Mouse (Mus musculus): ENCODE data around the gene Tmigd3.

The Tmigd3 gene

DNA sequence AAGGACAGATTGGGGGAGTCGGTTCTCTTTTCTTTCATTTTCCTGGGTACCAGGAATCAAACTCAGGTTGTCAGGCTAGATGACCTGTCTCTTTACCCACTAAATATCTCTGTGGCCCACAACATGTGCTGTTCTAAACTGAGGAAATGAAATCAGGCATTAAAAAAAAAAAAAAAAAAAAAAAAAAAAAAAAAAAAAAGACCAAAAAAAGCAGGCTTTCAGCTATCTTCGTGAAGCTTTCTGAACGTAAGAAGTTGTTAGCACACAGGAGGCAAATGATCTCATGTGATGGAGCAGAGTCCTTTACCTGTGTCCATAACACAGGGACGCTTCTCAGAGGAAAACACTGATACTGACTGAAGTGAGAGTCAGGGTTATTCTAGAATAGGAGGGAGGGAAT is 65.4 kb downstream of the Tmigd3 start:
- DNase-seq = no peak

DNA sequence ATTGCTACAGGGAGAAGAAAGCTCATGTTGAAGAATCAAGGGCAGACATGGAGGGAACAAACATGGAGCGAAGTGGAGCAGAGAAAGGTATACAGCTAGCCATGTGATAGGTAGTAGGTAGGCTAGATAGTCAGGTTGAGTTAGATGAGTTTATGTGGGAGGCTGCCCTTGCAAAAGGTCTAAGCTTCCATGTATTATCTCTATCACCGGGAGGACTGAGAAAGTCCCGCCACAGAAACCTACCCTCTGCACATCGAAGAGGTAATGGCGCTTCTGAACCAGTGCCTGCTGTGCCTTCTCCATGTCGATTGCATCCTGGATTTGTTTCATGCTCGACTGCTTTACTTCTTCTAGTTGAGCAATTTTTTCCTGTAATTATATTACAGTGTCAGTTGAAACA is 80.6 kb downstream of the Tmigd3 start:
- no peak for DNase-seq

DNA sequence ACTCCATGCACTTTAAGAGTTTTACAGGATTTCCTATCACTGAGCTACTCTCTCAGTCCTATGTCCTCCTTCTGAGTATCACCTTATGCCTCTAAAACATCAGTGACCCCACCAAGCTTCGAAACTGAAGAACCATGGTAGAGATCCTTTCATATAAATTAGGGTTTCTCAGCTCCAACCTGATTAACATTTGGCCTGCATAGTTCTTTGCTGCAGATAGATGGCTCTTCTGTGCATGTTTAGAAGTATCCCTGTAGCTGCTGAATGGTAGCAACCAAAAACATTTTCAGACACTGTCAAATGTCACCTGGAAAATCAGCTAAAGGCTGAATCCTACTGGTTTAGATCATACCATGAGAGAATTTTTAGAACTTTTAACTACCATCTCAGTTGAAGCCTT is 86.5 kb downstream of the Tmigd3 start:
- no peak for DNase-seq

DNA sequence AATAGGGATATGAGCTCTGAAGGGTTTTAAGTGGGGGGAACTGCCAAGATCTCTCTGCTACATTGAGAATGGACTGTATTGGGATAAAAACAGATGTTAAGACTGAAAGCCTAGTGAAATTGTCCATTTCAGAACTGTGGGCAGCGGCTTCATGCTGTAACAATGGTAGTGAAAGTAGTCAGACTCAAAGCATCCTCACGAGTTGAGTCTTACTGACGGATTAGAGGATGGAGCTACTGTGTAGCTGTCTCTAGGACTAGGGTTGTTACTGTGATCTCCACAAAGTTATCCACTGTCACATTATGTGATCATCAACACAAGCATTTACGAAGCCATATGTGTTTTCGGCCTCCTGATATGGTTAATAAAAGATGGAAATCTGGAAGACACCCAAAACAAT is 87.5 kb downstream of the Tmigd3 start:
- no peak for DNase-seq

DNA sequence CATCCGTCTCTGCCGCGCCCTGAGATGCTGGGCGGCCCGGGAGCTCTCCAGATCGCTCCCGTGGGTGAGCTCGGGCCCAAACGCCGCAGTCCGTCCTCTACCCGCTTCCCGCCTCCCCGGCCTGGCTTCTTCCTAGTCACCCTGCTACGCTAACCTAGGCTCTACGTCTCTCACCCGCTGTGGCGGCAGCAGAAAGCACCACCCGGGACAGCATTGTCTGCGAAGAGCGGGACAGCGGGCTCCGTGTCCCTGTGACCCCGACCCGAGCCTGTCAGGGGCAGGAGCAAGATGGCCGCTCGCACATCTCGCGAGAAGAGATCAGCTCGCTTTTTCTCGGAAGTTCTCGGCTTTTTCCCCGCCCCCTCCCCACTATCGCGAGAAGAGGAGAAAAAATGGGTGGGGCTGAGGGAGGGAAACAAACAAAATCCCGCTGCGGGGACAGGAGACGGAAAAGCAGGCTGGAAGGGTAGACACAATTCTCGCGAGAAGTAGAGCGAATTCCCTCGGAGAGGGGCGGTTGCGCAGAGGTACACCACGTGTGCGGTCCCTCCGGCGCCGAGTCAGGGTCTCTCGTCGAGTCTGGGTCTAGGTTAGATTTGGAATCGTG is 88.4 kb downstream of the Tmigd3 start, which contains the start of gene Wdr77:
Wdr77 (plus strand) TSS at position 396 of the 607 bp plus-strand sequence.
- DNase-seq = peak; percentile 97

DNA sequence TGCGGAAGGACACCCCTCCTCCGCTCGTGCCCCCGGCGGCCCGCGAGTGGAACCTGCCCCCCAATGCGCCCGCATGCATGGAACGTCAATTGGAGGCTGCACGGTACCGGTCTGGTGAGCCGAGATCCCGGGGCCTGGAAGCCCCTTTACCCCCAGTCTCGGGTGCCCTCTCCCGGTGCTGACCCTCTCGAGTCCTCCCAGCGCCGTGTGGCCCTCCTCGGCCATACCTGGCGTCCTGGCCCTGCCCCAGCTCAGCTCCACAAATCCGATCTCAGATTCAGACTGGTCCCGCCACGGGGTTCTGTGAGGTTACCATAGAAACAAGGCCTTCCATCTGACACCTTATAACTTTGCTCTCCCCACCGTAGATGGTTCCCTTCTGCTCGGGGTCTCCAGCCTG is 88.9 kb downstream of the Tmigd3 start:
- no peak for DNase-seq

DNA sequence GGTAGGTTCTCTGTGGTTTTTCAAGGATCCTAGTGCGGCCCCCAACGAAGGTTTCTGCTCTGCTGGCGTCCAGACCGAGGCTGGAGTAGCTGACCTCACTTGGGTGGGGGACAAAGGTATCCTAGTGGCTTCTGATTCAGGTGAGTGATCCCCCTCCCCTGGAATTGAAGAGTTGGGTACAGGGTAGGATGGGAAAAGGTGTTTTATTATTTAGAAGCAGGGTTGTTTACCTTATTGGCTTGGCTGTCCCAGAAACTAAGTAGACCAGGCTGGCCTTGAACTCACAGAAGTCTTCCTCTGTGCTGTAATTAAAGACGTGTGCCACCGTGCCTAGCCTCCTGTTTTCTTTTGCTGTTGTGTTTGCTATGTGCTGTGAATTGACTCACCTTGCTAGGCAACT is 89.3 kb downstream of the Tmigd3 start, which contains the start of gene Atp5f1:
Atp5f1 (minus strand) TSS at position 101 of the 400 bp plus-strand sequence.
- DNase-seq = no peak

DNA sequence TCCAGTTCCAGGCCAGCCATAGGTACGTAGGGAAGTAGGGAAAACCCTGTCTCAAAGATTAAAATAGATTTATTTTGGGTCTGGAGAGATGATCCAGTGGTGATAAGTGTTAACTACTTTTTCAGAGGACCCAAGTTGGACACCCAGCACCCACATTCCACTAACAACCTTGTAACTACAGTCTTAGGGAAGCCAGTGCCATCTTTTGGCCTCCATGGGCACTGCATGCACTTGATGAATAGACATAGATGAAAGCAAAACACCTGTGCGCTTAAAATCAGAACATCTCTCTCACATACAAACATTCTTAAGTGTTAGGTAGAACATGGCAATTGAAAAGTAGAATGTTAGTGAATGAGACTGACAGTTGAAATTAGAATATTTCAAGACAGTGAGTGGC is 90.0 kb downstream of the Tmigd3 start:
- peak; percentile 35 for DNase-seq

DNA sequence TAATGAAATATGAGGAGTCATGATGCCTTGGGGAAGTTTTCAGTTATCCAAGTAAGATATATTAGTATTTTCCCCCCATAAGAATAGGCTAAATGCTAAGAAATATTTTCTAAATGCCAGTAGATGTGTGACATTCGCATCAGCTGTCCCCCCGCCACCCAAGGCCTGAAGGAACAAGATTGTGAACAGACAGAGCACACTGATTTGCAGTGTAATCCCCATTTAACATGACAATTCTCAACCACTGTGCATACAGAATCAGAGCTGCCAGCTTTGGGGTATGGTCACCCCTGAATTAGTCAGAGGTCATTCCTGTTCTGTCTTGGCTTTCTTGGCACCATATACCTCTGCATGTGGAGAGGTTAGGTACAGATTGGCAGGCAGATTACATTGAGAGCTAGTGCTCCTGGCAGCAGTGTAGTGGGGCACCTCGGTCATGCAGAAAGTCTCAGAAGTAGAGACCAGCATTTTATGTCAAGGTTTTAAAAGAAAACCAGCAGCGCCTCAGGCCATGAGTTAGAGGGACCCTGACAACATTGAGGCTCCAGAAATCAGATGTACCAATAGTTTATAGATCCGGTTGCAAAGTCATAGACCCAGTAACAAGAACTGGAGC is 101.2 kb downstream of the Tmigd3 start:
- DNase-seq = no peak

DNA sequence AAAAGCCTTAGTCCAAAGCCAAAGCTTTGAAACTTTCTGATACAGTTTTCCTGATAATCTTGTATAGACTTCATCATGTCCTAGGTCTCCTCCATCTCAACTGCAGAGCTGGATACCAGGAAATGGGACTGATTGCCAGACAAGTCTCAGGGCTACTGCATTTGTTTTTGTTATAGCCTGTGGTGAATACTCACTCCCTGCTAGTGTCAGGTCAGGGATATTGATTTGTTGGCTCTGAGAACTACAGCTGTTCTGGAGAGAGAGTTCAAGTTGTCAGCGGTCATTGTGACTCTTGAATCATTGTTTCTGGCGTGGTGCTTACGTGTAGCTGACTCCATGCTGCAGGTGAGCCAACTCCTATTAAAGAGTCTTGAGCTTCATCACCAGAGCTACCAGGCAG is 102.7 kb downstream of the Tmigd3 start, which contains the start of gene Ovgp1:
Ovgp1 (plus strand) TSS at position 301 of the 400 bp plus-strand sequence.
- no peak for DNase-seq
